18 mouse cellular contexts compared by ENCODE assay signal in the genomic region with DNA sequence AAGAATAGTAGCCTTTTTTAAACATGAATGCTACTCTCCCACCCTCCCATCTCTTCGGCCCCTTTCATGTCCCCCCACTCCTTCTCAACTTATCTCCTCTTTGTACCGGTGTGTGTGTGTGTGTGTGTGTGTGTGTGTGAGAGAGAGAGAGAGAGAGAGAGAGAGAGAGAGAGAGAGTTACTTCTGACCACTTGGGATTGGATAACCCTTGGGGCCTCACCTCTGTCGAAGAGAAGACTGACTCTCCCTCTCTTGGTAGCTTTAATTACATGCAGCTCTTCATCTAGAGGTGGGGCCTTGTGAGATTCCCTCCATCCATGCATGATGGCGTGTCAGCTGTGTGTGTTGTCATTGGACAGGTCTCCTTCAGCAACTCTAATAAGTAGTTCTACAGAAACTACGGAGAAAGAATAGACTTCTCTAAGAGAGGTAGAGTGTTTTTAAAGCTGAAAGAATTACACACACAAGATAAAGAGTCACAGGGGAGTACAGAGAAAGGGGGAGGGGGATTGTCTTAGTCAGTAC. TPM values are rescaled to one million over a fixed set of nuclear protein-coding genes. Genes with fewer than 3 reads are reported as not detected.
DNase-seq lines count a peak whose midpoint lies in the region; ATAC-seq and TF ChIP-seq lines count a peak whose summit lies in the region.
"Had no signal": no experiment of that assay in that cellular context is flagged by ENCODE, and none has a peak within 500 bp of the region (broad histone marks: within the 10 kb centered on the region; RNA-seq: fewer than 3 reads in every experiment).

No protein-coding gene starts in this region.

- H3K9ac ChIP-seq in heart, embryonic 15.5 days: no peak overlapping the region
- no peak overlapping the region for H3K9ac ChIP-seq in liver, embryonic 13.5 days
- H3K9ac ChIP-seq in liver, embryonic 12.5 days: no peak overlapping the region
- H3K9ac ChIP-seq: embryonic facial prominence, embryonic 15.5 days; forebrain, postnatal 0 days; limb, embryonic 12.5 days; liver, embryonic 15.5 days had no signal

- peaks cover 10% of the 10 kb centered on the region for H3K4me1 ChIP-seq in heart, embryonic 15.5 days (replicated peaks)
- peaks cover 25% of the 10 kb centered on the region for H3K4me1 ChIP-seq in liver, embryonic 13.5 days (replicated peaks)
- peaks cover 41% of the 10 kb centered on the region for H3K4me1 ChIP-seq in liver, embryonic 12.5 days
- peaks cover 56% of the 10 kb centered on the region for H3K4me1 ChIP-seq in bone marrow macrophage, adult 2 months (ENCODE audit: control insufficient read depth, insufficient read depth, low read length)

- H3K27me3 ChIP-seq in heart, embryonic 15.5 days: no peaks in the 10 kb centered on the region
- H3K27me3 ChIP-seq in liver, embryonic 13.5 days: no peaks in the 10 kb centered on the region
- no peaks in the 10 kb centered on the region for H3K27me3 ChIP-seq in liver, embryonic 12.5 days (replicated peaks)
- H3K27me3 ChIP-seq: embryonic facial prominence, embryonic 15.5 days; limb, embryonic 12.5 days; liver, embryonic 15.5 days had no signal

- 71% methylated on average over 5 of the region's 5 CpGs for WGBS in heart, embryonic 15.5 days
- WGBS in liver, embryonic 13.5 days (ENCODE audit: insufficient replicate concordance): 55% methylated on average over 5 of the region's 5 CpGs
- WGBS in liver, embryonic 12.5 days (ENCODE audit: insufficient replicate concordance): 56% methylated on average over 5 of the region's 5 CpGs

- 0 out of 2 replicates have a peak overlapping the region, but pooled peaks have one; percentile 46 for H3K27ac ChIP-seq in heart, embryonic 15.5 days
- peak overlapping the region; percentile 39 for H3K27ac ChIP-seq in liver, embryonic 13.5 days
- no peak overlapping the region; the same call in 1 of the 2 replicates for H3K27ac ChIP-seq in liver, embryonic 12.5 days
- H3K27ac ChIP-seq in bone marrow macrophage, adult 2 months (ENCODE audit: insufficient read depth, low read depth, low read length): peak overlapping the region; percentile 46
- H3K27ac ChIP-seq: forebrain, embryonic 10.5 days; hindbrain, postnatal 0 days; liver, embryonic 15.5 days had no signal

- no peak for ATAC-seq in heart, embryonic 15.5 days (replicated peaks; ENCODE audit: insufficient number of reproducible peaks, insufficient read depth, low FRiP score, low read depth)
- no peak for ATAC-seq in liver, embryonic 13.5 days (ENCODE audit: low read depth)
- ATAC-seq in liver, embryonic 12.5 days: no peak
- ATAC-seq: forebrain, postnatal 0 days; hindbrain, postnatal 0 days had no signal

- no peak for TF ChIP-seq POLR2A in bone marrow macrophage, adult 2 months (IDR thresholded peaks at IDR 0.05; ENCODE audit: borderline replicate concordance, low read depth, low read length)

- TF ChIP-seq CTCF in bone marrow macrophage, adult 2 months (IDR thresholded peaks at IDR 0.05; ENCODE audit: low read depth, low read length): no peak

- H3K4me2 ChIP-seq in heart, embryonic 15.5 days: no peak overlapping the region
- H3K4me2 ChIP-seq in liver, embryonic 13.5 days: no peak overlapping the region
- H3K4me2 ChIP-seq in liver, embryonic 12.5 days: no peak overlapping the region
- H3K4me2 ChIP-seq: embryonic facial prominence, embryonic 15.5 days; limb, embryonic 12.5 days; liver, embryonic 15.5 days had no signal

- no peak for DNase-seq in heart, postnatal 10 days
- DNase-seq in liver, embryonic 13.5 days: no peak
- peak; percentile 74 for DNase-seq in CD4-positive helper T cell, adult 2 months (ENCODE audit: low read depth, low spot score)
- DNase-seq in retina, embryonic 14.5 days (ENCODE audit: low spot score): no peak
- DNase-seq: adrenal gland, postnatal 25 days; cerebellum, postnatal 36 days; forebrain, postnatal 0 days; gastrocnemius, postnatal 36 days had no signal

- 0 out of 2 replicates have a peak, but pooled peaks cover 10% of the 10 kb centered on the region for H3K36me3 ChIP-seq in heart, embryonic 15.5 days
- 0 out of 2 replicates have a peak, but pooled peaks cover 11% of the 10 kb centered on the region for H3K36me3 ChIP-seq in liver, embryonic 13.5 days
- peaks cover 13% of the 10 kb centered on the region for H3K36me3 ChIP-seq in liver, embryonic 12.5 days

- H3K9me3 ChIP-seq in heart, embryonic 15.5 days (replicated peaks): no peaks in the 10 kb centered on the region
- H3K9me3 ChIP-seq in liver, embryonic 13.5 days (replicated peaks): no peaks in the 10 kb centered on the region
- no peaks in the 10 kb centered on the region for H3K9me3 ChIP-seq in liver, embryonic 12.5 days (replicated peaks)
- H3K9me3 ChIP-seq: embryonic facial prominence, embryonic 15.5 days; forebrain, embryonic 10.5 days; limb, embryonic 12.5 days; liver, embryonic 15.5 days had no signal

- no peak overlapping the region for H3K4me3 ChIP-seq in heart, embryonic 15.5 days
- H3K4me3 ChIP-seq in liver, embryonic 13.5 days (replicated peaks): no peak overlapping the region
- no peak overlapping the region for H3K4me3 ChIP-seq in liver, embryonic 12.5 days
- no peak overlapping the region for H3K4me3 ChIP-seq in bone marrow macrophage, adult 2 months (ENCODE audit: insufficient read depth, low read length)
- H3K4me3 ChIP-seq: embryonic facial prominence, embryonic 15.5 days; forebrain, embryonic 10.5 days; limb, embryonic 12.5 days; liver, embryonic 15.5 days had no signal

- intact Hi-C loops in heart, postnatal 10 days (cut with DNase I): no loop called here

RNA-seq across cellular contexts. Expression of gene Apoa1, which starts 53.5 kb away (rescaled TPM):
- polyA plus RNA-seq in heart, embryonic 15.5 days (2015; fragmentation: Nextera tagmentation; extraction: Ambion mirVana): 3.9 and 29.5 TPM in 2 replicates
- total RNA-seq in heart, postnatal 10 days (2021): under 1 TPM; 0.26 to 0.50 TPM
- 2,174 and 2,280 TPM in 2 replicates for polyA plus RNA-seq in liver, embryonic 13.5 days (2015; fragmentation: Nextera tagmentation; extraction: Ambion mirVana)
- 1,440 and 1,454 TPM in 2 replicates for polyA plus RNA-seq in liver, embryonic 12.5 days (2016; fragmentation: Nextera tagmentation; extraction: Ambion mirVana)
- not detected in 2 replicates for polyA plus RNA-seq in bone marrow macrophage, adult 2 months (2012; ENCODE audit: insufficient read depth, insufficient read length, missing spikeins)
- total RNA-seq: hematopoietic stem cell, adult 5-6 weeks; megakaryocyte-erythroid progenitor cell, adult 5-6 weeks had no signal

Comparison
In these comparisons a context has a peak if more than half of its experiments do, and no peak if none do; other contexts are left out.
1. RNA of gene Apoa1, which starts 53.5 kb away (polyA plus RNA-seq): 2,174 to 2,280 TPM in liver, embryonic 13.5 days and 1,440 to 1,454 TPM in liver, embryonic 12.5 days; 3.9 to 29.5 TPM in heart, embryonic 15.5 days and not detected in bone marrow macrophage, adult 2 months; every median in the first group is over 10 times any median in the second.